Mouse (Mus musculus): Measurements from ENCODE around the gene Clasp1.

GRCm38 (mm10) chr1:118626452-118626851 lies 237.6 kb downstream of the Clasp1 start:
- TF ChIP-seq POLR2A (IDR thresholded peaks at IDR 0.05; ENCODE audit: low read depth, low read length) (no peak), CTCF (IDR thresholded peaks at IDR 0.05; ENCODE audit: extremely low read depth, insufficient read depth, insufficient read length, insufficient replicate concordance) (no peak)

Data from spleen, adult 2 months (tissue).